Mouse (Mus musculus) intestine, postnatal 0 days (tissue): ENCODE data around the gene Ttc21b. TPM values are rescaled to one million over a fixed set of nuclear protein-coding genes. Genes with fewer than 3 reads are reported as not detected.

Source experiments
- ATAC-seq: fragments of 200-750 bp; cut with Nextera tagmentation; 2 replicates; pipeline ENCODE4 v1.8.0; 2017; ENCODE audit warnings: mild to moderate bottlenecking, moderate TSS enrichment, moderate library complexity
- H3K27ac ChIP-seq: fragments of 300-500 bp; sonication (generic); 2 replicates; pipeline ENCODE4 v1.5.1; 2014; ENCODE audit warnings: mild to moderate bottlenecking, low read depth, low read length, moderate library complexity
- H3K27me3 ChIP-seq: fragments of 300-500 bp; sonication (generic); replicated peaks from 2 replicates; pipeline ENCODE4 v1.6.1; 2014; ENCODE audit warnings: low read length, mixed read lengths; ENCODE audit not compliant: control insufficient read depth, insufficient read depth
- H3K36me3 ChIP-seq: fragments of 300-500 bp; sonication (generic); 2 replicates; pipeline ENCODE4 v1.6.1; 2014; ENCODE audit warnings: mild to moderate bottlenecking, moderate library complexity; ENCODE audit not compliant: control insufficient read depth, insufficient read depth
- H3K4me1 ChIP-seq: fragments of 300-500 bp; sonication (generic); replicated peaks from 2 replicates; pipeline ENCODE4 v1.6.1; 2014; ENCODE audit warnings: antibody characterized with exemption, low read length, mixed read lengths; ENCODE audit not compliant: control insufficient read depth, insufficient read depth
- H3K4me2 ChIP-seq: fragments of 300-500 bp; sonication (generic); replicated peaks from 2 replicates; pipeline ENCODE4 v1.6.1; 2014; ENCODE audit warnings: low read depth, mild to moderate bottlenecking, moderate library complexity
- H3K4me3 ChIP-seq: fragments of 300-500 bp; sonication (generic); 2 replicates; pipeline ENCODE4 v1.5.1; 2014; ENCODE audit warnings: low read depth, low read length
- H3K9ac ChIP-seq: fragments of 300-500 bp; sonication (generic); 2 replicates; pipeline ENCODE4 v1.6.1; 2014; ENCODE audit warnings: mild to moderate bottlenecking, low read depth, low read length
- H3K9me3 ChIP-seq: fragments of 300-500 bp; sonication (generic); 2 replicates; pipeline ENCODE4 v1.6.1; 2016; ENCODE audit warnings: mixed run types; ENCODE audit not compliant: control insufficient read depth
- CTCF ChIP-seq: sonication (generic); IDR thresholded peaks from 2 replicates; pipeline ENCODE4 v1.5.1; 2016; ENCODE audit warnings: low read depth, mild to moderate bottlenecking, control low read depth, antibody characterized with exemption, moderate library complexity
- WGBS: fragments of 180-500 bp; shearing (Covaris S2); extraction: QIAGEN DNeasy Blood & Tissue Kit; methylation state at CpG from one replicate; pipeline ENCODE4 v1.1.7; 2014; 5-methylcytosine and 5-hydroxymethylcytosine counted together
- polyA plus RNA-seq: library from polyadenylated mRNA; unstranded; fragments of >200 nt; fragmentation: Nextera tagmentation; extraction: Ambion mirVana; gene quantifications from 2 replicates; pipeline ENCODE4 v1.2.1, GENCODE M21; 2015

Ttc21b gene
- polyA plus RNA-seq, 1 experiment from 2014 or later = 2.6 TPM

DNA sequence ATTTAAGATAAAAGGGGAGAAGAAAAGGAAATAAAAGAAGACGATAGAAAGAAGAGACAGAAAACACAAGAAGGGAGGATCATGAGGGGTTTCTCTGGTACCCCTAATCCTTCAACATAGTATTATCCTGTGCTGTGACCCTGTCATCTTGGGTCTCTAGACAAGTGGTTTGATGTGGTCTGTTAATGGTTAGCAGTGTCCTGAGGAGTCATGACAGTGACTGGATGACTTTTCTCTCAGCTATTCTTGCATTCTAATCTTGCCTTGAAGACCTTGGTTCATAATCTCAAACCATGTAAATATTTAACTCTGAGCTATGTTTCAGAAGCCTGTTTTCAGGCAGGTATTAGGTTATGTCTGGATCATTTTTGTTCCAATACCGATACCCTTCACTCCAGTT lies 113.7 kb downstream of the Ttc21b start:
- WGBS = 45% methylated on average over 2 of the region's 2 CpGs
- no peak for TF ChIP-seq CTCF
- Histone ChIP-seq H3K9me3 (no peaks in the 10 kb centered on the region), H3K27me3 (no peaks in the 10 kb centered on the region), H3K4me2 (no peak overlapping the region), H3K27ac (no peak overlapping the region), H3K4me3 (no peak overlapping the region), H3K4me1 (no peaks in the 10 kb centered on the region), H3K9ac (no peak overlapping the region), H3K36me3 (no peaks in the 10 kb centered on the region)
- no peak for ATAC-seq

DNA sequence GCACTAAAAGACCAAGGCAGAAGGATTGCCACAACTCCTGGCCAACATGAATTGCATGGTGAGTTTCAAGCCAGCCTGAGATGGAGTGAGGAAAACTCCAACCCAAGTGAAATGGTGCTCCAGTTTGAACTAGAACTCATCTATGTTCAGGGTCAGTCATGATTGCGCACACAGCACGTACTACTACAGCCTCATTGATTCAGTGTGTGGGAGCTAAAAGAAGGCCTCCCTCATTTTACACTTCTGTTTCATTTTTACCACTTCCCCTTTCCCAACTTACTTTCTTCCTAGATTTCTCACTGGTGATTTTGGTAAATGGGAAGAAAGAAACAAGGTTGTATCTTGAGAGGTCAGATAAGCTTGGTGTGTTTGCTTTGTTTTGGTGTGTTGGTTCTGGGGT lies 114.1 kb downstream of the Ttc21b start:
- TF ChIP-seq CTCF = no peak
- H3K27ac ChIP-seq = no peak overlapping the region
- no peaks in the 10 kb centered on the region for H3K27me3 ChIP-seq
- ATAC-seq = no peak
- H3K4me3 ChIP-seq = no peak overlapping the region
- WGBS = 86% methylated on average over 2 of the region's 2 CpGs
- no peak overlapping the region for H3K4me2 ChIP-seq
- H3K9me3 ChIP-seq = no peaks in the 10 kb centered on the region
- no peaks in the 10 kb centered on the region for H3K4me1 ChIP-seq
- no peak overlapping the region for H3K9ac ChIP-seq
- H3K36me3 ChIP-seq = no peaks in the 10 kb centered on the region

DNA sequence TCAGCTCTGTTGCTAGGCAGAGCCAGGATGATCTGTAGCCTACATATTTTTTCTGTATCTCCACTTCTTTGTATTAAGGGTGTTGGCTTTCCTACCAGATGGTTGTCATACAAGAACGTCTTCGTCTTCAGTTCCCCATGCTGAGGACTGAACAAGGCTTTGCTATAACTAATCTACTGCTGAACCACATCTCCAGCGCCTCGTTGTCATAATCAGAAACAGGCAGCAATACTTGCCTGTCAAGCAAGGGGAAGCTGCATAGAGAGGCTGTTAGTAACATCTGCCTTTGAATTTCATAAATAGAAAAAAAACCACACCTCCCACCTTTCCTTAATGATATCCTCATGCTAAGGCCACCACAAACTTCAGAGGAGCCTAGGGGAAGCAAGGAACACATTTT lies 116.2 kb downstream of the Ttc21b start:
- no peak for ATAC-seq
- Histone ChIP-seq H3K4me2 (no peak overlapping the region), H3K9ac (no peak overlapping the region), H3K27me3 (no peaks in the 10 kb centered on the region), H3K4me3 (no peak overlapping the region), H3K36me3 (no peaks in the 10 kb centered on the region), H3K9me3 (no peaks in the 10 kb centered on the region), H3K4me1 (no peaks in the 10 kb centered on the region), H3K27ac (no peak overlapping the region)
- 69% methylated on average over 4 of the region's 4 CpGs for WGBS
- no peak for TF ChIP-seq CTCF

Other genes with a start within 250 kb of the Ttc21b start
- 19.9 and 20.7 TPM in 2 replicates for gene Galnt3, start 131.6 kb downstream of the Ttc21b start, polyA plus RNA-seq
- 0.05 and 0.09 TPM in 2 replicates for gene Scn1a, start 184.2 kb upstream of the Ttc21b start, polyA plus RNA-seq